Mouse (Mus musculus) ES-E14 (cell line): ENCODE data around the gene Prpsap1.

Experiments used
- CHD2 ChIP-seq: IDR thresholded peaks from 2 replicates; pipeline ENCODE4 v1.6.1; 2014; ENCODE audit warnings: mild to moderate bottlenecking, low read depth, low read length, inconsistent platforms
- HCFC1 ChIP-seq: IDR thresholded peaks from 2 replicates; pipeline ENCODE4 v1.6.1; 2012; ENCODE audit warnings: low read length, inconsistent platforms, borderline replicate concordance; ENCODE audit not compliant: insufficient read depth
- MAFK ChIP-seq: IDR thresholded peaks from 2 replicates; pipeline ENCODE4 v1.6.1; 2014; ENCODE audit warnings: mild to moderate bottlenecking, low read depth, low read length, inconsistent platforms; ENCODE audit not compliant: insufficient read depth
- ZC3H11A ChIP-seq: IDR thresholded peaks from 2 replicates; pipeline ENCODE4 v1.6.1; 2012; ENCODE audit warnings: low read depth, mild to moderate bottlenecking, inconsistent platforms, low read length, borderline replicate concordance
- ZNF384 ChIP-seq: IDR thresholded peaks from 2 replicates; pipeline ENCODE4 v1.6.1; 2012; ENCODE audit warnings: low read depth, low read length, inconsistent platforms

GRCm38 (mm10) chr11:116521143-116521542, 27.1 kb upstream of the Prpsap1 start:
- TF ChIP-seq ZC3H11A (no peak), MAFK (no peak), HCFC1 (no peak), ZNF384 (no peak), CHD2 (no peak)
